Mouse (Mus musculus) heart, embryonic 16.5 days (tissue): ENCODE results near the gene Nck2. TPM values are rescaled to one million over a fixed set of nuclear protein-coding genes. Genes with fewer than 3 reads are reported as not detected.

Source experiments
- ATAC-seq: fragments of 200-750 bp; cut with Nextera tagmentation; replicated peaks from 2 replicates; pipeline ENCODE4 v1.8.0; 2017; ENCODE audit warnings: moderate number of reproducible peaks; ENCODE audit not compliant: insufficient read depth, low FRiP score; ENCODE audit errors: extremely low read depth
- H3K27ac ChIP-seq: fragments of 300-500 bp; sonication (generic); 2 replicates; pipeline ENCODE4 v1.5.1; 2014; ENCODE audit warnings: mild to moderate bottlenecking, low read length, control low read depth, moderate library complexity
- H3K27me3 ChIP-seq: fragments of 300-500 bp; sonication (generic); 2 replicates; pipeline ENCODE4 v1.6.1; 2014; ENCODE audit warnings: low read length, mixed read lengths; ENCODE audit not compliant: control insufficient read depth, insufficient read depth
- H3K36me3 ChIP-seq: fragments of 300-500 bp; sonication (generic); 2 replicates; pipeline ENCODE4 v1.6.1; 2014; ENCODE audit not compliant: control insufficient read depth, insufficient read depth
- H3K4me1 ChIP-seq: fragments of 300-500 bp; sonication (generic); 2 replicates; pipeline ENCODE4 v1.6.1; 2014; ENCODE audit warnings: low read length, mixed read lengths; ENCODE audit not compliant: control insufficient read depth, insufficient read depth
- H3K4me2 ChIP-seq: fragments of 300-500 bp; sonication (generic); 2 replicates; pipeline ENCODE4 v1.6.1; 2014; ENCODE audit warnings: low read depth, mild to moderate bottlenecking, control low read depth, low read length
- H3K4me3 ChIP-seq: fragments of 300-500 bp; sonication (generic); 2 replicates; pipeline ENCODE4 v1.5.1; 2014; ENCODE audit warnings: mild to moderate bottlenecking, control low read depth, low read length
- H3K9ac ChIP-seq: fragments of 300-500 bp; sonication (generic); 2 replicates; pipeline ENCODE4 v1.6.1; 2014; ENCODE audit warnings: low read length, control low read depth
- H3K9me3 ChIP-seq: fragments of 300-500 bp; sonication (generic); replicated peaks from 2 replicates; pipeline ENCODE4 v1.6.1; 2016; ENCODE audit warnings: low read length; ENCODE audit not compliant: control insufficient read depth
- WGBS: fragments of 180-500 bp; shearing (Covaris S2); extraction: QIAGEN DNeasy Blood & Tissue Kit; methylation state at CpG from one replicate; pipeline ENCODE4 v1.1.7; 2014; 5-methylcytosine and 5-hydroxymethylcytosine counted together
- polyA plus RNA-seq: library from polyadenylated mRNA; unstranded; fragments of >200 nt; fragmentation: Nextera tagmentation; extraction: Ambion mirVana; gene quantifications from 2 replicates; pipeline ENCODE4 v1.2.1, GENCODE M21; 2015

Gene Nck2
- polyA plus RNA-seq, 1 experiment from 2014 or later, result 31.2 TPM

DNA sequence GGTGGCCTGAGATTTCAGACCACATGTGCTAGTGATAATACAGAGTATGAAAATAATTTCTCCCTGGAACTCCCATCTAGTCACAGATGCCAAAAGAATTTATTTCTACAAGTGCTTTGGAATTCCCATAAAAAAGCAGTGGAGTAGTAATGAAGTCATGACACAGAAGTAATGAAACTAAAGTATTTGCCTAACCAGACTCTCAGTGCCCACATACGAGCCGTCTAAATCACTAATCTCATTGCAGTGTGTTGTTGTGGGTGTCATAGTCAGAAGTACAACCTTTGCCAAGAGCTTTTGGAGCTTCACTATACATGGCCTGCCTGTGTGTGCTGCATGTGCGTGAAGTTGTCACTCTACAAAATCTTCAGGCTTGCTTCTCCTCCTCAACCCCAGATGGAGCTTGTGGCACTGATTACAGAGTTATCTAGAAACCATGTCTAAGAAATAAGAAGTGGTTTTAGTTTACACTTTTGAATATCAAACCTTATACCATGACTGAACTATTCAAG is 130.5 kb downstream of the Nck2 start:
- WGBS, result 74% methylated on average over 3 of the region's 3 CpGs
- no peak overlapping the region for H3K4me2 ChIP-seq
- no peaks in the 10 kb centered on the region for H3K27me3 ChIP-seq
- no peak overlapping the region for H3K9ac ChIP-seq
- no peaks in the 10 kb centered on the region for H3K9me3 ChIP-seq
- no peak for ATAC-seq
- no peak overlapping the region for H3K4me3 ChIP-seq
- no peaks in the 10 kb centered on the region; the same call in 1 of the 2 replicates for H3K4me1 ChIP-seq
- H3K27ac ChIP-seq, result no peak overlapping the region
- peaks cover 2% of the 10 kb centered on the region; the same call in 1 of the 2 replicates for H3K36me3 ChIP-seq

DNA sequence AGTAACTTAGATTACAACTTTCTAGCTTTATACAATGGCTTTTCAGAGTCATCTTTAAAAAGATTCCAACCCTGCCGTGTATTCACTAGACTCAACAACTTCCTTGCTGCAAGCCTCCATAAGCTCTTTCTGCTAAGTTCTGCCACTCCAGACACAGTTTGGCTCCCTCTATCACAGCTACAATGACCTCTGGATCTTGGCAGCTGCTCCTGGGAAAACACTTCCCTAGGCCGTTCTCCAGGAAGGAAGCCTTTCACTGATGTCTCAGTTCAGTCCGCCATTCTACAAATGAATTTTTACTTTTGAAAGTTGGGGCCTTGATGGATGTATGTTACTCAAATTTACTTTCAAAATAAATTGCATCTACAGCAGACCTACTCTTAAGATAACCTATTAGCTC is 133.0 kb downstream of the Nck2 start:
- Histone ChIP-seq H3K27me3 (no peaks in the 10 kb centered on the region), H3K9me3 (no peaks in the 10 kb centered on the region), H3K27ac (no peak overlapping the region), H3K9ac (no peak overlapping the region), H3K4me3 (no peak overlapping the region), H3K36me3 (no peaks in the 10 kb centered on the region), H3K4me2 (no peak overlapping the region), H3K4me1 (no peaks in the 10 kb centered on the region; the same call in 1 of the 2 replicates)
- WGBS, result 63% methylated on average over 3 of the region's 3 CpGs
- ATAC-seq, result no peak

DNA sequence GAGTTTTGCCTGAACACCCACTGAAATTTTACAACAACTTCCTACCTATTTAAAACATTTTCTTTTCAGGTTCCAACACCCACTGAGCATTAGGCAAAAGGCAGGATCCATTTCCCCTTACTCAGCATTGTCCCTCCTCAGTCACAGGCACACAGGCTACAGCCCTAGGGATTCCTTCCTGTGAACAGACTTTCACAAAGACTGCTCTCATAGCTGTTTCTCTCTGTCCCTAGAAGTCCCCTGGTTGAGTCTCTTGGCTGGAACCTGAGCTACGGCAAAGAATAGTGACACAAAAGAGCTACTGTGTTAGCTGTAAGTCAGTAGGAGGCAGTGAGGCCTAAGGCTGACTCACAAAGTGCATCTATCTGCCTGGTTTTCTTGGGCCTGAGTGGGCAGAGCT is 139.2 kb downstream of the Nck2 start:
- H3K4me1 ChIP-seq, result no peaks in the 10 kb centered on the region
- no peaks in the 10 kb centered on the region for H3K36me3 ChIP-seq
- H3K4me3 ChIP-seq, result no peak overlapping the region
- H3K9me3 ChIP-seq, result no peaks in the 10 kb centered on the region
- 81% methylated on average over 1 of the region's 1 CpGs for WGBS
- no peak overlapping the region for H3K27ac ChIP-seq
- no peak for ATAC-seq
- no peak overlapping the region for H3K9ac ChIP-seq
- no peak overlapping the region for H3K4me2 ChIP-seq
- no peaks in the 10 kb centered on the region for H3K27me3 ChIP-seq

DNA sequence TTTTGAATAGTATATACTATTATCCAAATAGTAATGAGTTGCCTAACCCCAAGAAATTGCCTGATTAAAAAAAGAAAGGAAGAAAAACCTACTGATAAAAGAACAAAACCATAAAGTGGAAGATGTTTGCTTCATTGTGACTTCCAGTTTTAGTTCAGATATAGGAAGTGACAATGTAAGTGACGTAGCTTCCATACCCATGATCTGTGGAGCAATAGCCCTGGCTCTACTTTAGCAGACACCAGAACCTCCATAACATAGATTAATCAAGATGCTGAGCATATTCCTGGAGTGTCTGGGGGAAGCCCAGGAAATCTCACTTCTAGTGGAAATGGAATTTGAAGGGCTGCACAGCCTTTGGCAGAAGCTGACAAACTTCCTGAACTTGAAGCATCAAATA is 144.6 kb downstream of the Nck2 start:
- no peak overlapping the region for H3K9ac ChIP-seq
- H3K4me2 ChIP-seq, result no peak overlapping the region
- no peak overlapping the region for H3K27ac ChIP-seq
- H3K4me3 ChIP-seq, result no peak overlapping the region
- no peaks in the 10 kb centered on the region for H3K27me3 ChIP-seq
- H3K36me3 ChIP-seq, result no peaks in the 10 kb centered on the region
- H3K4me1 ChIP-seq, result no peaks in the 10 kb centered on the region
- WGBS, result 83% methylated on average over 1 of the region's 1 CpGs
- no peak for ATAC-seq
- H3K9me3 ChIP-seq, result no peaks in the 10 kb centered on the region

DNA sequence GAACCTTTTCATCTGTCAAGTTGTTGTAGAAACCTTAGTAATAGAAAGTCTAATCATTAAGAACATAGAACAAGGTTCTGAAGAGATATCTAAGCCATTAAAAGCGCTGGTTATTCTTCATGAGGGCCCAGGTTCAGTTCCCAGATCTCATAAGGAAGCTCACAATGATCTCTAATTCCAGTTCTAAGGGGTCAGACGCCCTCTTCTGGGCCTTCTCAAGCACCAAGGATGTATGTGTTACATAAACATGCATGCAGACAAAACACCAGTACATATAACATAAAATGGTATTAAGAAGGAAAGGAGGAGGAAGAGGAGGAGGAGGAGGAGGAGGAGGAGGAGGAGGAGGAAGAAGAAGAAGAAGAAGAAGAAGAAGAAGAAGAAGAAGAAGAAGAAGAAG is 145.5 kb downstream of the Nck2 start:
- no peak overlapping the region for H3K27ac ChIP-seq
- H3K9me3 ChIP-seq, result no peaks in the 10 kb centered on the region
- ATAC-seq, result no peak
- no peak overlapping the region for H3K9ac ChIP-seq
- no peak overlapping the region for H3K4me2 ChIP-seq
- H3K36me3 ChIP-seq, result no peaks in the 10 kb centered on the region
- WGBS, result 62% methylated on average over 2 of the region's 2 CpGs
- no peak overlapping the region for H3K4me3 ChIP-seq
- H3K4me1 ChIP-seq, result 0 out of 2 replicates have a peak, but pooled peaks cover 2% of the 10 kb centered on the region
- no peaks in the 10 kb centered on the region for H3K27me3 ChIP-seq

DNA sequence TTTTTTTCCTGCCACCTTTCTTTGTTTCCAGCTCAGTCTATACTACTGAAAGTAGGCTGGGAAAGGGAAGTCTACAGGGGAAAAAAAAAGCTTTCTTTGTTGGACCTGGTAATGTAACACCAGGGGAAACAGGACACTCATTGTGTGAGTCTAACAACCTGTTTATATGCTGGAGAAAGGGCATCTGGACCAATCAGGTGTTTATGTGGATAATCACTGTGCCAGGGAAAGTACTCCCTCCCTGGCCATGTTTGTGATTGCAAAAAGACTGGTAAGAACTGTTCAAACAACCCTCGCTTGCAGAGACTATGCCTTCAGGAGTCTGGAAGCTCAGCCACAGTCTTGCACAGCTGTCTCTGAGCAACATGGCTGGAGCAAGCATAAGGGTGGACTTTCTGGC is 146.3 kb downstream of the Nck2 start:
- H3K9ac ChIP-seq, result no peak overlapping the region
- H3K9me3 ChIP-seq, result no peaks in the 10 kb centered on the region
- H3K4me3 ChIP-seq, result no peak overlapping the region
- peaks cover 6% of the 10 kb centered on the region; the same call in 1 of the 2 replicates for H3K4me1 ChIP-seq
- ATAC-seq, result no peak
- 67% methylated on average over 1 of the region's 1 CpGs for WGBS
- no peak overlapping the region for H3K27ac ChIP-seq
- H3K36me3 ChIP-seq, result no peaks in the 10 kb centered on the region
- H3K27me3 ChIP-seq, result no peaks in the 10 kb centered on the region
- H3K4me2 ChIP-seq, result no peak overlapping the region

DNA sequence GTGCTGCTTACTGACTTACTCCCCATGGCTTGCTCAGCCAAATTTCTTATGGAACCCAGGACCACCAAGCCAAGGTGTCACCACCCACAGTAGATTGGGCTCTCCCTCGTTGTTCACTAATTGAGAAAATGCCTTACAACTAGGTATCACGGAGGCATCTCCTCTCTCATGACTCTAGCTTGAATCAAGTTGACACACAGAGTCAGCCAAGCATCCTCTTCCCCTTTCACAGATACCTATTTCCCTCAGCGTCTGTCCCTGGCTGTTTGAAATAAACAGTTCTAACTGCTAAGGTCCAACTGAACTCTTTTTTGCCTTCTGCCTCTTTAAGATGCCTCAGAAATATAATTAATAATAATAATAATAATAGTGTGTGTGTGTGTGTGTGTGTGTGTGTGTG is 148.7 kb downstream of the Nck2 start:
- no peak overlapping the region for H3K4me2 ChIP-seq
- WGBS, result 64% methylated on average over 3 of the region's 3 CpGs
- H3K9ac ChIP-seq, result no peak overlapping the region
- no peak overlapping the region for H3K27ac ChIP-seq
- no peaks in the 10 kb centered on the region for H3K36me3 ChIP-seq
- H3K27me3 ChIP-seq, result no peaks in the 10 kb centered on the region
- H3K4me1 ChIP-seq, result peaks cover 6% of the 10 kb centered on the region; the same call in 1 of the 2 replicates
- no peaks in the 10 kb centered on the region for H3K9me3 ChIP-seq
- no peak for ATAC-seq
- no peak overlapping the region for H3K4me3 ChIP-seq

DNA sequence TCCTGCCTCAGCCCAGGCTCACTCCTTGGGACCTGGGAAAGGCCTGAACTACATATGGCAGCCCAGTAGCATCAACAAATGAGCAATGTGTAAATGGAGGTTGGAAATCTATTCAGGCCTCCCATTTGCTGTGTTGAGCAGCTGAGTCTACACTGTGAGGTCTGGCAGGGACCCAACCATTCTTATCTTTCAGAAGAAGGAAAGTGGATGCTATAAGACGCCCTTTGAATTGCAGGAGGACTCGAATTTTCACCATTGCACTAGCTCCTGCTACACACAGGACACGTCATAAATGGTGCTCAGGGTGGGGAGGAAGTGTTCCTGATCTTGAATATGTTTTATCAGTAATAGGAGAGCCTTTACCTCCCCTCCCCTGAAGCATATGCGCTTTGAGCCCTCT is 150.4 kb downstream of the Nck2 start:
- Histone ChIP-seq H3K4me1 (peaks cover 6% of the 10 kb centered on the region; the same call in 1 of the 2 replicates), H3K27ac (no peak overlapping the region), H3K9me3 (no peaks in the 10 kb centered on the region), H3K27me3 (no peaks in the 10 kb centered on the region), H3K36me3 (no peaks in the 10 kb centered on the region), H3K4me3 (no peak overlapping the region), H3K4me2 (no peak overlapping the region), H3K9ac (no peak overlapping the region)
- no peak for ATAC-seq
- 40% methylated on average over 4 of the region's 4 CpGs for WGBS

DNA sequence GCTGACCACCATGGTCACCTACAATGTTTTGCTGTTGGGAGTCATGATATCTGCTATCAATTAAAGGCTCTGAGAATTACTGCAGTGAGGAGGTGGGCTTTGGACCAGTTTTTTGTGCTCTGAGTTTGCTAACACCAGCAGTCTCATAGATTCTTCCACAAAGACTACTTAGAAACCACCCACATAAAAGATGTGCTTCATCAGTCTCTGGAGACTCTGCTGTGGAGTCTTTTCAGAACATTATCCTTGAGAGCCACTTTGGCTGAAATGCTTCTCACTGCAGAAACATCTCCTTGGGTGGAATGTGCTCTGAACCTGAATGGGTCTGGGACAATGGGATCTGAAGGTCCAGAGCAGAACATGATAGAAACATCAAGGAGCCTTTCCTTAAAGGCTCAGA is 153.4 kb downstream of the Nck2 start:
- Histone ChIP-seq H3K9ac (no peak overlapping the region), H3K4me1 (peaks cover 6% of the 10 kb centered on the region; the same call in 1 of the 2 replicates), H3K27me3 (no peaks in the 10 kb centered on the region), H3K4me3 (no peak overlapping the region), H3K36me3 (no peaks in the 10 kb centered on the region), H3K4me2 (no peak overlapping the region), H3K27ac (no peak overlapping the region), H3K9me3 (peaks cover 2% of the 10 kb centered on the region; the same call in 1 of the 2 replicates)
- ATAC-seq, result no peak
